Mouse (Mus musculus): ENCODE results near the gene Gp1bb. TPM values are rescaled to one million over a fixed set of nuclear protein-coding genes. Genes with fewer than 3 reads are reported as not detected.

The Gp1bb gene
- 2.1 and 2.5 TPM in 2 replicates for polyA plus RNA-seq (2012; rRNA removed)

DNA sequence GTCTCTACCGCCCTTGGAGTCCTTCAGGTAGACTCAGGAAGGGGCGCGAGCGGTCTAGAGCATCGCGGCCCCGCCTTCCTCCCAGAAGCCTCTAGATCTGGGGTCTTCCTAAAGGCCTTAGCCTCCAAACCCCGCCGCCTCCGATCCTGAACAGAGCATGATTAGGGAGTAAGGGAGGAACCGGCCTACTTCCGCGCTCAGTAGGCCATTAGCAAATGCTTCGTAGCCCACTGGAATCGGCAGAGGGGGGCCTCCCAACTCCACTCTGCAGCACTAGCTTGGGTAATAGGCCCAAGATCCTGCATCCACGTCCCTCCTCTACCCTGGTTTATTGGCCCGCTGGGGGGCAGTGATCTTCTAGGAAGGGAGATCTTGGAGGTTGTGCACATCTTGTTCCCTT lies at the start of gene Gp1bb:
Gp1bb (minus strand) TSS at position 385 of the 400 bp plus-strand sequence.
- Histone ChIP-seq H3K4me3 (replicated peaks; ENCODE audit: insufficient read depth, low read depth, low read length) (peak within 1 kb of the TSS; percentile 49), H3K27me3 (ENCODE audit: control insufficient read depth, insufficient read depth, low read length) (no peaks in the 10 kb centered on the region), H3K4me1 (ENCODE audit: control insufficient read depth, insufficient read depth, low read length) (peaks cover 20% of the 10 kb centered on the region), H3K27ac (ENCODE audit: insufficient read depth, low read length) (no peak within 1 kb of the TSS)
- DNase-seq = peak in 1 of 2 experiments; percentile 20
- TF ChIP-seq POLR2A (IDR thresholded peaks at IDR 0.05; ENCODE audit: borderline replicate concordance, insufficient read depth, low read length) (no peak), CTCF (IDR thresholded peaks at IDR 0.05; ENCODE audit: borderline replicate concordance, insufficient read depth, low read depth, low read length) (no peak)
- 71% methylated on average over 17 of the region's 17 CpGs for WGBS

DNA sequence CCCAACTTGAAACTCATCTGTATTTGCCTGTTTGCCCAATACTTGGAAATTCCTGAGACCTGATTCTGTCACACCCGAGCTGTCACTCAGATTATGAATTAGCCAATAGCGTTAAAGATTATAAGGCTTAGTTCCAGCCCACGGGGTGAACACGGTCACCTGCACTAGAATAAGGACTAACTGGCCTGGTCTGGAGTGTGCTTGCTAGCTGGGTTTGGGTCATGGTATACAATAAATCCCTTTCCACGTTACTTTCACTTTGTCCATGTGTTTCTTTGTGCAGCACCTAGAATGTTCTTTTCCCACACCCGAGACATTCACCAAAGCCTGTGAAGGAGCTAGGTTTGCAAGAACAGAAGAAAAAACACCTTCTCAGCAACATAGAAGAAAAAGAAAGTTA lies 47.7 kb upstream of the Gp1bb start:
- no peak for DNase-seq
- no peak overlapping the region for H3K27ac ChIP-seq (ENCODE audit: insufficient read depth, low read length)
- no peaks in the 10 kb centered on the region for H3K4me1 ChIP-seq (ENCODE audit: control insufficient read depth, insufficient read depth, low read length)
- WGBS = 77% methylated on average over 6 of the region's 6 CpGs
- H3K27me3 ChIP-seq (ENCODE audit: control insufficient read depth, insufficient read depth, low read length) = no peaks in the 10 kb centered on the region
- H3K4me3 ChIP-seq (replicated peaks; ENCODE audit: insufficient read depth, low read depth, low read length) = no peak overlapping the region
- TF ChIP-seq CTCF (IDR thresholded peaks at IDR 0.05; ENCODE audit: borderline replicate concordance, insufficient read depth, low read depth, low read length) = no peak
- TF ChIP-seq POLR2A (IDR thresholded peaks at IDR 0.05; ENCODE audit: borderline replicate concordance, insufficient read depth, low read length) = no peak

DNA sequence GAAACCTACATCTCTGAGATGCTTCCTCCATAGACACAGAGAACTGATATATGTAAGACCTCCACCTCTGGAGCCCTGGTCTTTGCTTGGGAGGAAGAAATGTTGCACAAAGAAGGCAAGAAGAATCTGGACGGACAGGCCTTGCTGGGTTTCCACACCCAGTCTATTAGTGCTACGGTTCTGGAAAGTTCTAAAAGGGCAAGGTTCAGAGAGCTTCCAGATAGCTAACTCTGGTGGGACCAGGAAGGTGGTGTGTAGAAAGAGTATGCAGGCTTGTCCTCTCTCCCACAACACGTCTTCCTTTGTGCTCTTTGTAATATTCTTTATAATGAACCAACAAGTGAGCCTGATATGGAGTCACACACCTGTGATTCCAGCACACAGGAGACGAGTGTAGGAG lies 36.4 kb upstream of the Gp1bb start:
- TF ChIP-seq POLR2A (IDR thresholded peaks at IDR 0.05; ENCODE audit: borderline replicate concordance, insufficient read depth, low read length) (no peak), CTCF (IDR thresholded peaks at IDR 0.05; ENCODE audit: borderline replicate concordance, insufficient read depth, low read depth, low read length) (no peak)
- no peak for DNase-seq
- H3K4me3 ChIP-seq (replicated peaks; ENCODE audit: insufficient read depth, low read depth, low read length) = no peak overlapping the region
- no peaks in the 10 kb centered on the region for H3K4me1 ChIP-seq (ENCODE audit: control insufficient read depth, insufficient read depth, low read length)
- no peaks in the 10 kb centered on the region for H3K27me3 ChIP-seq (ENCODE audit: control insufficient read depth, insufficient read depth, low read length)
- H3K27ac ChIP-seq (ENCODE audit: insufficient read depth, low read length) = no peak overlapping the region
- WGBS = 78% methylated on average over 4 of the region's 4 CpGs

DNA sequence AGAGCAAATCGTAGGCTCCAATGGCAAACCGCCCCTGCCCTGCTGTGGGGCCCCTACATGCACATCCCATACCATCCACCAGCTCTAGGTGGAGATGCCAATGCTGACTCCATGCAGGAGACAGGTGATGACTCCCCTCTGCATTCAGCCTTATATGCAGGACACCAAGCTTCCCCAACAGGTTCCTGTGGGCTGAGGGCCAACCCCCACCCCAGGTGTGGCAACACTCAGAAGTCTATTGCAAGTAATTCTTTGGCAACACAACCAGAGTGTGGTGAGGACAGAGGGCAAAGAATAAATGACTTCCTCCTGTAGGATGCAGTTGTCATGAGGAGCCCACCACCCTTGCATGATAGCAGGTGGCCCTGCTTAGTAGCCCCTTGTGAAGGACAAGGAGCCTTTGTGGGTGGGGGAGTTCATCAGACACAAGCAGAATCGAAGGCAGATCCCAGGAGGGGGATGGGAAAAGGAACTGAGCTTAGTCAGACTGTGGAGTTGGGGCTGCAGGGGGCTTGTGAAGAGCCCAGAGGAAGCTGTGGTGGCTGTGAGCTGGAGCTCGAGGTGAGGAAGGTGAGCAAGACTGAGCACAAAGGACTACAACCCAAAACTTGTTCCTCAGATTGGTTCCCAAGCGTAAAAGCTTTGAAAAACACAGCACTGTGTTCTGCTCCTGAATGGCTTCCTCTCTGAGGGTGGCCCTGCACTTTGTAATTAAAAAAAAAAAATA lies 33.3 kb upstream of the Gp1bb start:
- TF ChIP-seq POLR2A (IDR thresholded peaks at IDR 0.05; ENCODE audit: borderline replicate concordance, insufficient read depth, low read length) = no peak
- no peak for TF ChIP-seq CTCF (IDR thresholded peaks at IDR 0.05; ENCODE audit: borderline replicate concordance, insufficient read depth, low read depth, low read length)
- no peaks in the 10 kb centered on the region for H3K4me1 ChIP-seq (ENCODE audit: control insufficient read depth, insufficient read depth, low read length)
- no peaks in the 10 kb centered on the region for H3K27me3 ChIP-seq (ENCODE audit: control insufficient read depth, insufficient read depth, low read length)
- no peak for DNase-seq
- H3K4me3 ChIP-seq (replicated peaks; ENCODE audit: insufficient read depth, low read depth, low read length) = no peak overlapping the region
- 58% methylated on average over 5 of the region's 5 CpGs for WGBS
- H3K27ac ChIP-seq (ENCODE audit: insufficient read depth, low read length) = no peak overlapping the region

DNA sequence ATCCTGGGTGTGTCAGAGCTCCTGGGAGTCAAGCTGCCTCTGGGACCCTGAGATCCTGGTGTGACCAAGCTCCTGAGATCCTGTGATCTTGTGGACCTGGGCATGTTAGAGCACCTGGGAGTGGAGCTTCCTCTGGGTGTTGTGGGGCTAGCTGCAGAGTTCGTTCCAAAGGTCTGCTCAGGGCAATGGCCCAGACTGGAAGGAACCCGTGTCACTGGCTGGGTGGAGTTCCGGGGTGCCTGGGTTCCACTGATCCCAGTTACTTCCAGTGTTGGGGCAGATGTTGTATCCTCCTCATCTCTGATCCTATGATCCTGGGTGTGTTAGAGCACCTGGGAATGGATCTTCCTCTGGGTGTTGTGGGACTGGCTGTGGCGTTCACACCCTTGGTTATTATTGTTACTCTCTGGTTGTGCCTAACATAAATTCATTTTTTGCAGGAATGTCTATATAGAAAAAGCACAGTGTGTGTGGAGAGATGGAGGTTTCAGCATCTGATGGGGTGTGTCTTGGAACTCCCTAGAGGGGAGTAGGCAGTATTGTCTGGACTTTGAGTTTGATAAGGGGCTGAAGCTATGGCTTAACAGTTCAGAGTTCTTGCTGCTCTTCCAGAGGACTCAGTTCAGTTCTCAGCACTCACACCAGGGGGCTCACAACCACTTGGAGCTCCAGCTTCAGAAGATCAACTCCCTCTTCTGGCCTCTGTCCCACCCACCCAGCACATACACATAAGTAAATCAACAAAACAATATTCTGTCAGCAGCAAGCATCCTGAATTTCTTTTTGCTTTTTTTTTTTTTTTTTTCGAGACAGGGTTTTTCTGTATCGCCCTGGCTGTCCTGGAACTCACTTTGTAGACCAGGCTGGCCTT lies 31.3 kb upstream of the Gp1bb start:
- Histone ChIP-seq H3K4me3 (replicated peaks; ENCODE audit: insufficient read depth, low read depth, low read length) (no peak overlapping the region), H3K4me1 (ENCODE audit: control insufficient read depth, insufficient read depth, low read length) (no peaks in the 10 kb centered on the region), H3K27ac (ENCODE audit: insufficient read depth, low read length) (no peak overlapping the region)

DNA sequence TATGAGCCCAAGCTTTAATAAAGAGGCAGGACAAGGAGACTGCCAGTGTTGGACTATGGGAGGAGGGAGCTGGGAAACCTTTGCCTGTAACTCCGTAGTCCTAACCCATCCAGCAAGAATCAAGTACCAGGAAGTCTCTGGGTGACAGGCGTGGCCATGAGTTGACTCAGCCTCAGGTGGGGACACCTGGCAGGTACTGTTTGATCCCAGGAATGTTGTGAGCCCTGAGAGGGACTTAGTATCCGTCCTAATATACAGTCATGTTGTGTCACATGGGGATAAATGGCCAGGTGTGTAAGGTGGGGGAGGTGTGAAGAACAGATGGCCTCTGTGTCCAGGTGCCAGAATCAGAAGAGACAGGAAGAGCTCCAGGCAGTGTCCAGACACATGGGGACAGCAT lies 26.9 kb upstream of the Gp1bb start:
- no peak overlapping the region for H3K4me3 ChIP-seq (replicated peaks; ENCODE audit: insufficient read depth, low read depth, low read length)
- 53% methylated on average over 3 of the region's 3 CpGs for WGBS
- H3K4me1 ChIP-seq (ENCODE audit: control insufficient read depth, insufficient read depth, low read length) = no peaks in the 10 kb centered on the region
- H3K27ac ChIP-seq (ENCODE audit: insufficient read depth, low read length) = no peak overlapping the region
- H3K27me3 ChIP-seq (ENCODE audit: control insufficient read depth, insufficient read depth, low read length) = no peaks in the 10 kb centered on the region
- no peak for DNase-seq
- TF ChIP-seq CTCF (IDR thresholded peaks at IDR 0.05; ENCODE audit: borderline replicate concordance, insufficient read depth, low read depth, low read length) = no peak
- TF ChIP-seq POLR2A (IDR thresholded peaks at IDR 0.05; ENCODE audit: borderline replicate concordance, insufficient read depth, low read length) = no peak

More for the DNA sequence above, 31.3 kb upstream of the Gp1bb start:
- H3K27me3 ChIP-seq (ENCODE audit: control insufficient read depth, insufficient read depth, low read length) = no peaks in the 10 kb centered on the region
- TF ChIP-seq POLR2A (IDR thresholded peaks at IDR 0.05; ENCODE audit: borderline replicate concordance, insufficient read depth, low read length) (no peak), CTCF (IDR thresholded peaks at IDR 0.05; ENCODE audit: borderline replicate concordance, insufficient read depth, low read depth, low read length) (no peak)
- DNase-seq = no peak
- WGBS = 91% methylated on average over 6 of the region's 6 CpGs

DNA sequence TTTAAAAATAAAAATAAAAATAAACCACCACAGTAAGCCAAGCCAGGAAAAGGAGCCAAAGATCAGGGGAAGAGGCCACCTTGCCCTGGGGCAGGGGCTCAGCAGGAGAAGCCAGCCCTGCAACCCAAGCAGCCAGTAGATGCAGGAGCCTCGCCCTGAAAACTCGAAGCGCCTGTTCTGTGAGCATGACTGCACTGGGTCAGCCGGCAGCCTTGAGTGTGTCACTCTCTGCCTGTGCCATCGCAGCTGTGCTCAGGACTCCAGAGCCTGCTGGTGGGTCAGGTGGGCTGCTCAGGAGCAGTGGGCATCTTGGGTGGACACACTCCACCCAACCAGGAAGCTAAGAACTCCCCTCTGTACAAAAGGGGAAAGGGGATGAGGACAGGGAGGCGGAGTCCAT lies 23.1 kb upstream of the Gp1bb start:
- 73% methylated on average over 6 of the region's 6 CpGs for WGBS

More for the DNA sequence above, 23.1 kb upstream of the Gp1bb start:
- TF ChIP-seq POLR2A (IDR thresholded peaks at IDR 0.05; ENCODE audit: borderline replicate concordance, insufficient read depth, low read length) (no peak), CTCF (IDR thresholded peaks at IDR 0.05; ENCODE audit: borderline replicate concordance, insufficient read depth, low read depth, low read length) (no peak)
- Histone ChIP-seq H3K27me3 (ENCODE audit: control insufficient read depth, insufficient read depth, low read length) (no peaks in the 10 kb centered on the region), H3K4me1 (ENCODE audit: control insufficient read depth, insufficient read depth, low read length) (no peaks in the 10 kb centered on the region), H3K4me3 (replicated peaks; ENCODE audit: insufficient read depth, low read depth, low read length) (no peak overlapping the region), H3K27ac (ENCODE audit: insufficient read depth, low read length) (no peak overlapping the region)
- DNase-seq = no peak
